Mouse (Mus musculus) MN1 (cell line): ENCODE measurements around the gene U2af1l4.

Experiments
- DNase-seq: peaks from one replicate; pipeline ENCODE4 v3.0.0-alpha.2; 2016; ENCODE audit warnings: low spot score

Gene U2af1l4

GRCm38 (mm10) chr7:30586455-30587020 is 23.4 kb downstream of the U2af1l4 start:
- no peak for DNase-seq

GRCm38 (mm10) chr7:30587842-30588667 is 25.0 kb downstream of the U2af1l4 start:
- DNase-seq = peak; percentile 44

DNA sequence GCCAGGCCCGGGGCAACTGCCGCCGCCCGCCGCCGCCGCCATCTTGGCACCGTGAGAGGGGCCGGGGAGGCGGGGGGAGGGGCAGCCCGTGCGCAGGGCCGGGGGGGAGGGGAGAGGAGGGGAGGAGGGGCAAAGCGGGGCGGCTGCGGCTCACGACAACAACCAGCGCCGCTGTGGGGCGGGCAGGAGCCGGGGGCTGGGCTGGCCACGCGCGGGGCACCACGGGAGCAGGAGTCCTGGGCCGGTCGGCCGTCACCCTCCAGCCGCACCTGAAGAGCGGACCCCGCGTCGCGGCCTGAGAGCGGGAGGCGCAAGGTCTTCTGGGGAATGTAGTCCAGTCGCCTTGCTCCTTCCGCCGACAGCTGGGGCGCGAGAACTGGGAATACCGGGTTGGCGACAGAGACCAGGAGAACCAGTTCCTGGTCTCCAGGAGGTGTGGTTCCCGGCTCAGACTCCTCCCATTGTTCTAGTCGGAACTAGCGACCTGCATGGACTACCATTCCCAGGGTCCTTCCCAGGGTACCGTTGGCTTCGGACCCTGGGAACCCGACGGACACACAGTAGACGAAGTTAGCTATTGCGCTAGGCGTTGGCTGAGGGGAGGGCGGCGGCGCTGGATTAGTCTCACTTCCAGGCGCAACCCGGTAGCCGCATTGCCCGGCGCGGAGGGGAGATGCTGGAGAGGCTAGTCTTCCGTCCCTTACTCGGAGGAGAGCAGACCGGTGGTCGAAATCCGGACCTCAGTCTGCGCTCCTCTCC is 25.8 kb downstream of the U2af1l4 start, which contains the start of gene Kmt2b:
Gene Kmt2b (minus strand): TSS at position 51 of the 759 bp plus-strand sequence.
- DNase-seq = peak; percentile 97

GRCm38 (mm10) chr7:30589435-30590301 is 26.6 kb downstream of the U2af1l4 start:
- peak; percentile 83 for DNase-seq

DNA sequence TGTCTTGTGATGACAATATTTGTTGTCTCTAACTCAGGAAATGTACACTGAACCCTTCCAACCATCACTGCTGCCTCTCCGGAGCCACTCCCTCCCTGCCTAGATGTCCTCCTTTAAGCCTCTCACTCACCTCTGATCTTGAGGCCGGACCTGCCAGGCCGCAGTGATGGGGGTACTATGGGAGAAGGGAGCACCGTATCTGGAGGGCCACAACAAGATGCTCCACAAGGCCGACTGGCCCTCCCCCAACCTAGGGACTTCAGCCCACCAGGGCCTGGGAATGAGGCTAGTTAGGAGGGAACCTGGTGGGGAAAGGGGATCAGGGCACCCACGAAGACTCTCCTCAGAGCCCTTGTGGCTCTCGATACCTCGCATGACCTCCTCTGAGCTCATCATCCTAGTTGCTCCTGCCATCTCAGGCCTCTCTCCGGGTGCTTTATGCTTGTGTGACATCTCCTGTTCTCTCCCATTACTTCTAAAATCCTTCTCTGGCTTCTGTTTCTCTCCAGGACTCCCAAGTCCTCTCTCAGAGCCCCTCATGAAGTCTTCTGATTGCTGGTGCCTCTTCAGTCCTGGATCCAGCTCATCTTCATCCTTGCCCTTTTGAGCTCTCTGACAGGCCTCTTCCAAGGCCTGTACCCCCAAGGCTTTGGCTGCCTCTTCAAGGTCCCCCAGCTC is 28.0 kb downstream of the U2af1l4 start:
- no peak for DNase-seq

DNA sequence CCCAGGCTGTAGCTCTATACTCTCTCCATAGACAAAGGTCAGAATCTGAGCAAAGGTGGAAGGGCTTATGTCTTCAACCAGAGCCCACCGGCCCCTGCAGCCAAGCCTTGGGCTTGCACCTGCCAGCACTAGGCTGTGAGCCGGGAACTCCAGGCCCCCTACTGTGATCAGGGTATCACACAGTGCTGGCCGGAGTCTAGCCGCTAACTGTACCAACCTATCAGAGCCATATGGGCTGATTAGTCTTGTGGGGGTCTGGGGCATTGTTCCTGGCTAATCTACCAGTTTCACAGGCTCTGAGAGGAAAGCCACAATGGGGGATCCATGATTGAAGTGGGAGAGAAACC is 28.5 kb downstream of the U2af1l4 start:
- DNase-seq = no peak

GRCm38 (mm10) chr7:30592772-30593423 is 29.8 kb downstream of the U2af1l4 start:
- no peak for DNase-seq

DNA sequence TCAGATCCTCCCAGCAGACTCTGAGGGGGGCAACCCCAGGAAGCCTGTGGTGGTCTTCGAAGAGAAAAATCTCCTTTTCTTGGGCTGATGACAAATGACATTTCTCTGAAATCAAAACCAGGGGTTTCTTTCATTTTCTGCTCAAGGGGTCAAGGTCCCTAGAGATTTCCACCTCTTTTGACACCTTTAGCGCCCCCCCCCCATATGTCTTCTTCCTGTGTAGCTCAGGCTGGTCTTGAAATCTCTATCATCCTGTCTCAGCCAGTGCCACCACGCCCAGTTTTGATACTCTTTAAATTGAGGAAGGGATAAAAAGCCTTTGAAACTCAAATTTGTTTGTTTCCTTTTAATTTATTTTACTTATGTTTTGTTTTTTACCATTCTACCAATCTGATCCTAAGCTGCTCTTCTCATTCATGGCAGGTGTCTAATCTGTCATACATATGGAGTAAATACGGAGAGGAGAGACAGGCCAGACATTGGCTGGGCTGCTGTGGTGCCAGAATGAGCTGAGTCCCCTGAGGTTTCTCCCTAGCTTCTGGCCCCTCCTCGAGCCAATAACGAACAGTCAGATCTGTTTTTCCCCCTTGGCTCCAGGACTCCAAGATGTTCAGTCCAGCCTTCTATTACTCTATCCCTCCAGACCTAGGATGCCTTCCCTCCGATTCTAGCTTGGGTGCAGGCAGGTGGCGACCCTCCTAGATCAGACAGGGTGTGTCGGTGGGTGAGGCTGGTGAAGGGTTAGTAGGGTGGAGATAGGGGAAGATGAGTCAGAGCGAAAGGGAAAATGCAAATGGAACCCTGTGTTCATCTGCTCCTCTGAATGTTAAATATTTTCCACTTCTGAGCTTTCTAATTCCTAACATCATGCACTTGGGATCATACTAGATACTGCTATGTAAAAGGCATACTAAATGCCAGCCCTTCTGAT is 30.7 kb downstream of the U2af1l4 start:
- DNase-seq = peak; percentile 60

- DNase-seq = no peak
These were observed 31.5 kb downstream of the U2af1l4 start for GRCm38 (mm10) chr7:30594510-30595024.

GRCm38 (mm10) chr7:30596093-30596492 is 33.0 kb downstream of the U2af1l4 start:
- DNase-seq = no peak

DNA sequence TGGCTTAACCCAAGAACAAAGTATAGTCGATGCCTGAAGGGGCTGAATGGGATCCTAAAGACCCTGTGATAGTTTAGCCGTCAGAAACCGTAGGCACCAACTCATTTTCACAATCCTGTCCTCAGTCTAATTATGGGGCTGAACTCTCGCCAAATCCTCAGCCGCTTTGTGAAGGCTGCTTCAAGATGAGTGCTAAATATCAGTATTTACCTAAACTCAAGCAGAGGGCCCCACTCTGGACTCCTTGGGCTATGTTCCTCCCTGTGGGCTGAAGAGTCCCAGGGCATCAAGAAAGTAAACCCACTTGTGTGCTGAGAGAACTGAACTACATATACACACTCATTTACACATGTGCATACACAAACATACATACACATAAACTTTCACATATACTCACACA is 33.7 kb downstream of the U2af1l4 start:
- no peak for DNase-seq

- DNase-seq = no peak
These were observed 35.7 kb downstream of the U2af1l4 start, which contains the start of gene Zbtb32 for GRCm38 (mm10) chr7:30598786-30599185. Zbtb32 (minus strand) TSS chr7:30598909.

DNA sequence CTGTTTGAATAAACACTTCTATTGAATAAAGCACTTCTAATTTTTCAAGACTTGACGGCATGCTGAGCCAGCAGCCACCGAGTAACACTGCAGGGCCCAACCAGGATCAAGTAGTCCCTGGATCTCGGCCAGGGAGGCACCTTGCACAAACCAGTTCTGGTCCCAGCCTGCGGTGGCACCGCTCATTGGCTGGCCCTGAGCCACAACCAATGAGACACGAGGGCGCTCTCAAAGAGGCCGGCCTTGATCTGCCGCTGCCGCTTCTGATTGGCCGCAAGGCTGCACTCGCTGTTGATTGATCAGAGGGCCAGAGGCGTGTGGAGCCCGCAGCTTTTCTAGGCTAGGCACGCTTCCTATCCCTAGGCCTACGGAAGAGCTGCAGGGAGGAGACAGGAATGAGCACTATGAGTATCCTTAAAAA is 36.8 kb downstream of the U2af1l4 start:
- peak; percentile 97 for DNase-seq

- peak; percentile 29 for DNase-seq
These were observed 37.5 kb downstream of the U2af1l4 start for GRCm38 (mm10) chr7:30600651-30601050.

- no peak for DNase-seq
These were observed 39.5 kb downstream of the U2af1l4 start for GRCm38 (mm10) chr7:30602583-30602982.

DNA sequence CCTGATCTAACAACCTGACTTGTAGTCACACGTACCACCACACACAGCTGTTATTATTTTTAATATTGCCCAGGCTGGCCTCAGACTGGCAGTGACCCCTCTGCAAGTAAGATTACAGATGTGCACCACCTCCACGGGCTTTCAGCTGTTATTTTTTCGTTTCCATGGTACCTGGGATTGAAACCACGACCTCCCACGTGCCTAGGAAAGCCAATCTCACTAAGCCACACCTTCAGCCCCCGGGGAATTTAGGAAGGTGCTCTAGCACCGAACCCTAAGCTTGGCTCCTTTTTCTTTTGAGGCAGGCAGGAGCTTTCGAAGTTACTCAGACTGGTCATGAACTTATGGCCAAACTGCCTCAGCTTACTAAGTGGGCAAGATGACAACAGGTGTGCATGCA is 41.3 kb downstream of the U2af1l4 start:
- no peak for DNase-seq

DNA sequence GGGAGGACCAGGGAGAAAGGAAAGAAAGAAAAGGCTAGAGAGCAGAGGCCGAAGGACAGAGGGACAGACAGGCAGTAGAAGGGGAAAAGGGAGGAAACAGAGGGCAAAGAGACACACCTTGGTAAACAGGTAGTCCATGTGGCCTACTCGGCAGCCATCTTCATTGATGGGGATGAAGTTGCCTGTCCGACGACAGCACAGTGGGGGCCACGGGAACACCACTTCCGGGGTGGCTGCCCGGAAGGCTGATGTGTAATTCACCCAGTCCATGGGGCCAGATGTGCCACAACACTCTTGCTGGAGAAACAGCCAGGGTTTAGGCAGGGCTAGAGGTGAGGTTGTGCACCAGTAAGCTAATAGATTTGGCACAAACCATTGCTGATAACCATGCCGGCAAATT is 41.8 kb downstream of the U2af1l4 start:
- no peak for DNase-seq

GRCm38 (mm10) chr7:30607706-30608309 is 44.7 kb downstream of the U2af1l4 start:
- DNase-seq = peak; percentile 40

DNA sequence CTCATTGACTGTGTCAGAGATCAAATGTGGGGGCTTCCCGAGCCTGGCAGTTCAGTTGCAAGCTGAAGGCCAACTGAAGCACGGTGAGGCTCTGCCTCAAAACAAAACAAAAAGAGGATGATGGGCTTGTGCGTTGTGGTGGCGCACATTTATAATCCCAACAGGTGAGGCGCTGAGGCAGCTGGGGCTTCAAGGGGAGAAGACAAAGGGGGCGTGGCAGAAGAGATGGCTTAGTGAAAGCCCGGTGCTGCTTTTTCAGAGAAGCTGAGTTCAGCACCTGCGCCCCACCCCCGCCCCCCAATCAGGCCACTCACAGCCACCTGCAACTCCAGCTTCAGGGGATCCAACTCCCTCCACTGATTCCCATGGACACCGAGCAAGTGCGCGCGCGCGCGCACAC is 45.4 kb downstream of the U2af1l4 start:
- no peak for DNase-seq
